Mouse (Mus musculus): Measurements from ENCODE around the gene Cdca7l.

- TF ChIP-seq POLR2A (IDR thresholded peaks at IDR 0.05; ENCODE audit: insufficient read depth, low read depth, low read length) (no peak), CTCF (IDR thresholded peaks at IDR 0.05; ENCODE audit: insufficient read depth, low read depth, low read length) (no peak)
Observed at GRCm38 (mm10) chr12:117867708-117868564, 63.8 kb downstream of the Cdca7l start.
